Mouse (Mus musculus) bone marrow macrophage, adult 2 months (primary cell): ENCODE results near the gene Hic2.

ENCODE experiments used
- CTCF ChIP-seq: IDR thresholded peaks from 2 replicates; pipeline ENCODE4 v1.5.1; 2012; ENCODE audit warnings: low read depth, mild to moderate bottlenecking, low read length, moderate library complexity
- POLR2A ChIP-seq: IDR thresholded peaks from 2 replicates; pipeline ENCODE4 v1.6.1; 2012; ENCODE audit warnings: mild to moderate bottlenecking, low read depth, low read length, borderline replicate concordance

DNA sequence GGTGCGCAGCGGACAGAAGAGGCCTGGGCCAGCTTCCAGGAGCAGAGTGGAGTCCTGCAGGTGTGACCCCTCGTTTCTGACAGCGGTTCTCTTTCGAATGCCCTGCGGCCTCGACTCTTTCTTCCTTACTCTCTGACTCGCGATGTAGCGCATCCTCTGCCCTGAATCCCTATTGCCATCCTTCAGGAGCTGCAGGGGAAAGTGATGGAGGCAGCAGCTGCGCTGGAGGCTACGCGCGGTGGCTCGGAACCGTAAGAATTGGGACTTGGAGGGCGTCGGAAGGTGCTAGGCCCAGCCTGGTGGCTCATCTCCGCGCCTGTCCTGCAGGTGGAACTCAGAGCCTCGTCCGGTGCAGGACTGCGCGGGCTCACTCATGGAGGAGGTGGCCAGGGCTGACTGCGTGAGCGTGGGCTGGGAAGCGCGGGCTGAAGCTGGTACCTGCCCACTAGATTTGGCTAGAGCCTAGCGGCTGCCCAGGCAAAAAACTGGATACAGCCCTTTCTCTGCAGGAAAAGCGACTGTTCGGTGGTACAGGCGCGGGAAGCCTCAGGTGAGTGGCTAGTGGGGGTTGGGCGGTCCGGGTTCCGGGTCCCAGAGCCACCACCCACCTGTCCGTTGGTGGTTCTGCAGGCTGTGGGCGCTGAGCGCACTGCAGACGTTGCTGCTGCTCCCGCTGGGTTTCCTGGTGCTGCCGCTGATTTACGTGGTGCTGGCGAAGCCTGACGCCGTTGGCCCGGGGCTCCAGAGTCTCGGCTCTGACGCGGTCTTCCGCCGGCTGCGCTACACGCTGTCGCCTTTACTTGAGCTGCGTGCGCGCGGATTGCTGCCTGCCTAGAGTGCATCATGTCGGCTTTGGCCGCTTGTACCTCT is 44.2 kb downstream of the Hic2 start:
- TF ChIP-seq CTCF (no peak), POLR2A (no peak)
